Mouse (Mus musculus) C3H10T1/2 (cell line): ENCODE measurements around the gene Ralgapa2. TPM values are rescaled to one million over a fixed set of nuclear protein-coding genes. Genes with fewer than 3 reads are reported as not detected.

Source experiments
- polyA plus RNA-seq, 2 experiments: library from polyadenylated mRNA; unstranded; fragments of >200 nt; fragmentation: generic; extraction: Trizol; gene quantifications; one replicate each; pipeline ENCODE4 v1.2.1; 2012; ENCODE audit warnings: missing spikeins in 2 of 2

Gene Ralgapa2
- 1 to 10 TPM in 1 of 2 experiments, under 1 TPM in 1; 0.12 to 1.9 TPM for polyA plus RNA-seq

DNA sequence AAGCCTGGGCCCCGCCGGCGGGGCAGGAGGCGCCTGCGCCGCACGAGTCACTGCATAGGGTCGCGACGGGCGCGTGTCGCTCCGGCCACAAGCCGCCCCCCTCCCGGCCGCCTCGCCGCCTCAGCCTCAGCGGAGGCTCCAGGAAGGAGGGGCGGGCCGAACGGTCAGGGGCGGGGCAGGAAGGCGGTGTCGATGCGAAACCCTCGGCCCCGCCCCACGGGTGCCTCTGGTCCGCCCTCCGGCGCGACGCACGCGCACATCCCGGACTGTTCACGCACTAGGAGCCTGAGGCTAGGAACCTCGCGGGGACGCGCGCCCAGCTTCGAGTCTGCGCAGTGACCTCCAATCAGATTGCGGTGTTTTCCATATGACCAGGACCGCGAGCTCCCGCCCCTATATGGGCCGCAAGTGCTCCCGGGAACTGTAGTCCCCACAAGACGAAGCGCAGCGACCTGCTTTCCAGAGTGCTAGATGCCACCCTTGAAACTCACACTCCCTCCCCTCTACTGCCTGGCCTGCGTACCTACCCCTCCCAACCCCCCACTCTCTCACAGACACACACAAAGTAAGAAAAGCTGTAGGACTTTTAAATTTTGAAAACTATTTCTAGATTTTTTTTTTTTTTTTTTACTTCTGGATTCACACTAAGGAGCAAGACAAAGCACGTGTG, at the start of gene Ralgapa2:
Gene Ralgapa2, minus strand, starts transcription at position 434 of the 670 bp plus-strand sequence.

DNA sequence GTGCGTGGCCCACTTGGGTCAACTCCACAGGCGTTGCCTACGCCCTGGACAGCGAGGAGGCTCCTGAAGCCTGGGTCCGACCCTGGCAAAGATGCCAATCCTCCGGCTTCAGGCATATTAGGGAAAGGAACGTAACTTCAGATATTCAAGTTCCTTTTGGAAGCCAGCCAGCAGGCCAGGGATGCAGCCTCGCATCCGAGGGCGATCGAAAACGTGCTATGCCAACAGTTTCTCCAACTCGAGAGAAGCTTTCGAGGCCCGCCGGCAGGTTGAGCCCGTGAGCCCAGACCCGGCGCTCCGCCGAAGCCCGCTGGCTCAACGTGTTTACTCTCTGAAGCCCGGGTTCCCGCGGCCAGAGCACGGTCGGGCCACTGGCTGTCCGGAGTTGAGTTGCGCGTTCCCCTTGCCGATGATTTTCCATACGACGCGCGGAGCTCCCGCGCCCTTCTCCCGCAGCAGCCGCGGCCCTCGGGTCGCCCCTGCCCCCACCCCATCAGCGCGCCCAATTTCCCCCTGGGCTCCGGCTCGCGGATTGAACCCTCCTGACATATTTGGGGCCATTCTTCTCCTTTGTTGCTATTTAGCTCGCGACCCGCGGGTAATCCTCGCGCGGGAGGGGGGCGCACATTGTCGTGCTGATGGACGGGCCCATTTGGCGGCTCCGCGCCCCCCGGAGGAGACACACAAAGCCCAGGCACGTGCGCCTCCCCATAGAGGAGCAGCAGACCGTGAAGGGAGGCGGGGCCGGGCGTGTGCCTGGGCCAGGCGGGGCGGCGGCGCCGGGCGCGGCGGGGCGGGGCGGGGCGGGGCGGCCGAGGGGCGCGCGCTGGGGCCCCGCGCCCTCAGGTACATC, 290.8 kb downstream of the Ralgapa2 start, which contains the start of gene Insm1:
Gene Insm1, plus strand, starts transcription at position 846 of the 853 bp plus-strand sequence.

